Mouse (Mus musculus): ENCODE data around the gene Tuba1a.
"Not testable (repeated sequence)": the region's sequence is repeated elsewhere in the genome, so short reads cannot be mapped to it uniquely, and the experiment has no call there.

Gene Tuba1a

GRCm38 (mm10) chr15:98985240-98985981, 31.9 kb upstream of the Tuba1a start:
- DNase-seq: peak; percentile 76

DNA sequence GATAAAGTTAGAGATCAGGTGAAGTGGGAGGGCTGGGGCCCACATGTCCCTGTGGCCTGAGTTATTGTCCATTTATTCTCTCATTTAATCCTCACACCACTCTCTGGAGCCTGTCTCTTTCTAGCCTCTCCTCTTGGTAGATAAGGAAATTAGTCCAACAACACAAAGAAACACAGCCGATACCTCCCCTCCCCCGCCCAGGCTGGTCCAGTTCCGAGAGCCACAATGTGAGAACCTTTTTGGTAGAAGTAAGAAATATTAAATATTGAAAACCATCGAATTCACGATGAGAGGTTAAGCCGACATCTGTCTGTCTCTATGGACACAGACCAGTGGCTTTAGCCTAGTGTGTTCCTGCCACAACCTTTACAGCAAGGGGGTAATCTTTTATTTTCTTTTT, 31.2 kb upstream of the Tuba1a start:
- peak; percentile 24 for DNase-seq

GRCm38 (mm10) chr15:98983431-98984081, 30.1 kb upstream of the Tuba1a start:
- DNase-seq: no peak

GRCm38 (mm10) chr15:98982100-98982499, 28.6 kb upstream of the Tuba1a start:
- DNase-seq: no peak

DNA sequence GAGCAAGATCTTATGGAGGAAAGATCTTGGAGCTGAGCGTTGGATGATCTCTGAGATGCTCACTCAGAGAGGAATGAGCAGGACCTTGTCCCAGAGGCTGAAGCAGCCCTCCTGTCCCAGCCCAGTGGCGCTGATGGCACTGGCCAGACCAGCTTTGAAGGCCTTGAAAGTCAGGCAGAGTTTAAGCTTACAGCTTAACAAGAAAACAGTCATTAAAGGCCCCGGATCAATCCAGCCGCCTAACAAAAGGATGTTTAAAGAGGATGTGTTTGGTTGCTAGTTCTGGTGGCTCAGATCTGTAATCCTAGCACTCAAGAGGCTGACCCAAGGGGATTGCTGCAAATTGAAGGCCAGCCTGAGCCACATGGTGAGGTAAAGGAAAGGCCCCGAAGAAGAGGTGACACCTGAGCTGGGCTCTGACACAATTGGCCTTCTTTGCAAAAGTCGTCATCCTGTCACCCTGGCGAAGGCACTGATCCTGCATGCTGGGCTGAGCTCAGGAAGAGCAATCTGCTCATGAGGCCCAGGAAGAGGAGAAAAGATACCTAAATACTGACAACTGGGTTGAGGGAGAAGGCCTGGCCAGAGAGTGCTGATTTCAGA, 26.6 kb upstream of the Tuba1a start:
- DNase-seq: no peak

- DNase-seq: no peak
These were observed 25.1 kb upstream of the Tuba1a start for GRCm38 (mm10) chr15:98978409-98979172.

DNA sequence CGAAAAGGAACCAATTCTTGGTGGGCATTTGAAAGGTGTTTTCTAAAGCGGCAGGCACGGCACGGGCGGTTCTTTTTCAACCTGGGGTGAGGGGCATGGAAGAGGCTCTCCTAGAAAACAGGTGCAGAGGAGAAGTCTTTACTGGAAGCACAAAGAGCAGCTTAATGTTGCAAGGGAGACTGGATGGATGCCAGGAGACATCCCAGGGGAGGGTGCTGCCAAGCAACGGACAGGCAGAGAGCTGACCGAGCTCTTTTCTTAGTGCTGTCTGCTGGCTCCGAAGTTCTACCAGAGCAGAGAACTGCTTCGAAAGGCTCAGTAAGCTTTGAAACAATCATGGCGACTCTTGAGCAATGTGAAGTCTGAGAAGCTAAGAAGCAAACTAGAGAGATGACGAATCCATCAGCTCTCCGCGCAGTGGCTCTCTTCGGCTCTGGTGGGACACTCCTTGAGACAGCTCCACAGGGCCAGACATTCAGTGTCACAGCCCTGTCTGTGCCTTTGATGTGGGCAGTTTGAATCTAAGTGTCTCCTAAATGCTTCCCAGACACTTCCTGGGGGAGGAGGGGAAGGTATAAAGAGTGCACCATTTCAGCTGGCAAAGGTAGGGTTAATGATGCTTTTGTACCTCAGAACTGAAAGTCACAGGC, 24.4 kb upstream of the Tuba1a start:
- no peak for DNase-seq

GRCm38 (mm10) chr15:98976763-98977758, 23.6 kb upstream of the Tuba1a start:
- DNase-seq: no peak

- DNase-seq: no peak
These were observed 19.6 kb upstream of the Tuba1a start for GRCm38 (mm10) chr15:98973015-98973614.

DNA sequence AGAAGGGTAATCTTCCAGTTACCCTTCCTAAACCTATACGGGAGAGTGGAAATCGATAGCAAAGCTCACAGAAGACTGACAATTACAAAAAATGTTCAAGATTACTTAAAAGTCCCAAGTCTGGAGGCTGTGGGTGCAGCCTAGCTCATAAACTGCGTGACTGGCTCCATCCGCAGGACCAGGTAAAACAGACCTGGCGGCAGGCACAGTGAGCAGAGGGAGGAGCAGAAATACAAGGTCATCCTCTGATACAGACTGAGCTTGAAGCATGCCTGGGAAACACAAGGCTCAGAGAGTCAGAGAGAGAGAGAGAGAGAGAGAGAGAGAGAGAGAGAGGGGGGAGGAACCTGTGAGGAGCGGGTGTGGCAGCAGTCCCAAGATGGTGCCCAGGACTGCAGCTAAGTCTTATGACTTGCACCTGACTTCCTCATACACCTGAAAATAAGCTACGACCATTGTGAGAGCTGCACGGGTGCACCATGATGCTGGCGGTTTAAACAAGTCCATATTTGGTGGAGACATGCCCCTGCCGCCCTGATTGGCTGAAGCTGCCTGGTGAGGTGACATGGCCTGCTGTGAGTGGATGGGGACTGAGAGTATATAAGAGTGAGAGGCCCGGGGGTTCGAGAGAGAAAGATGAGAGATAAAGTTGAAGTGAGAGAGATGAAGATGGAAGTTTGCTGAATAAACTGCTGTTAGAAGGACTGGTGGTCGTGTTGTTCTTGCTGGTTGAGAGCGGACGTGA, 18.2 kb upstream of the Tuba1a start:
- not testable (repeated sequence) for DNase-seq

DNA sequence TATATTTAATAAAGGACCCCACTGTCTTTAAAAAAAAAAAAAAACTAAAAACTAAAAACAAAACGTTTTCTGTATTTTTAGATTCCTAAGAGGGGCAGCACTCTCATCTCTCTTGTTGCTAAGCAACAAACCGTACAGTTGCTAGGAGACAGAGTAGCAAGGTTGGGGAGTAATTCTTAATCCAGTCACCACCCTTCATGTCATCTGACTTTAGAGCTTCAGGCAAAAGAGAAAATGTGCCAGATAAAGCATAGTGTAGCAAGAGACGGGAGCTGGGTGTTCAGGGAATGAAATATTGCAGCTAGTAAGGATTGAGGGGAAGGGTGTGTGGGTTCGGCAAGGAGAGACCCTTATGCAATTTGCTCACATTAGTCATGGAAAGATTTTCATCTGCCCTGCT, 17.6 kb upstream of the Tuba1a start:
- no peak for DNase-seq

GRCm38 (mm10) chr15:98969372-98970101, 16.0 kb upstream of the Tuba1a start:
- DNase-seq: peak; percentile 74

- DNase-seq: peak; percentile 31
These were observed 15.3 kb upstream of the Tuba1a start for GRCm38 (mm10) chr15:98968701-98969371.

DNA sequence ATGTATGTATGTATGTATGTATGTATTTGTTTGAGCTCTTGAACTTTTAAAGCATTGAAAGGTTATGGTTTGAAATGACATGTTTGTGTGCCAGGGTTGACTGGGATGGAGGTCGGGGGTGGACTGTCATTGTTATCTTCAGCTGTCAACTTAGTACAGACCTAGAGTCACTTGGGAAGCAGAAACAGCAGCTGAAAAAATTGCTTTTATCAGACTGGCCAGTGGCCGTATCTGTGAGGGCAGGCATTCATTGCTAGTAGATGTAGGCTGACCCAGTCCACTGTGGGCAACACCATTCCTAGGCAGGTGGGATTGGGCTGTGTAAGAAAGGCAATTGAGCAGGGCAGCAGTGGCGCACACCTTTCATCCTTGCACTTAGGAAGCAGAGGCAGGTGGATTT, 6.0 kb upstream of the Tuba1a start:
- DNase-seq: no peak

- DNase-seq: no peak
These were observed 5.5 kb upstream of the Tuba1a start for GRCm38 (mm10) chr15:98958901-98959420.

DNA sequence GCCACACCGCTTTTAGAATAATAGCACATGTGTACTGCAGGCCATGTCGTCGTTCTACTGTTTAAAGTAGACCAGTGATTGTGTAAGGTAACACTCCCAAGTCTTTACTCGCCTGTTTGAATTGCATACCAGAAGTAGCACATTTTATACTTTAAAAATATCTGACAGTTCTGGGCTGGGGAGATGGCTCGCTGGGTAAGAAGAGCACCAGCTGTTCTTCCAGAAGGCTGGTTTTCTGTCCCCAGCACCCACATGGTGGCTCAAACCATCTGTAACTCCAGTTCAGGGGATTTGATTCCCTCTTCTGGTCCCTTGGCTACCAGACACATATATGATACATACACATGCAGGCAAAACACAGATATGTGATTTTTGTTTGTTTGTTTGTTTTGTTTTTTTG, 4.0 kb upstream of the Tuba1a start:
- no peak for DNase-seq

- no peak for DNase-seq
These were observed 2.5 kb upstream of the Tuba1a start for GRCm38 (mm10) chr15:98956000-98956399.

- DNase-seq: no peak
These were observed 1.8 kb upstream of the Tuba1a start for GRCm38 (mm10) chr15:98955324-98955723.

Data from thymus, postnatal 14 days (tissue).